Mouse (Mus musculus): ENCODE measurements at regions not wholly inside any gene's neighbourhood (a gene's known extent, or its start where the extent isn't known, plus 50 kb on each side); places are given as distances from the start of the nearest gene placed in this dataset.
A peak's percentile ranks its signal among the peaks of the same experiment; 100 is the strongest.

DNA sequence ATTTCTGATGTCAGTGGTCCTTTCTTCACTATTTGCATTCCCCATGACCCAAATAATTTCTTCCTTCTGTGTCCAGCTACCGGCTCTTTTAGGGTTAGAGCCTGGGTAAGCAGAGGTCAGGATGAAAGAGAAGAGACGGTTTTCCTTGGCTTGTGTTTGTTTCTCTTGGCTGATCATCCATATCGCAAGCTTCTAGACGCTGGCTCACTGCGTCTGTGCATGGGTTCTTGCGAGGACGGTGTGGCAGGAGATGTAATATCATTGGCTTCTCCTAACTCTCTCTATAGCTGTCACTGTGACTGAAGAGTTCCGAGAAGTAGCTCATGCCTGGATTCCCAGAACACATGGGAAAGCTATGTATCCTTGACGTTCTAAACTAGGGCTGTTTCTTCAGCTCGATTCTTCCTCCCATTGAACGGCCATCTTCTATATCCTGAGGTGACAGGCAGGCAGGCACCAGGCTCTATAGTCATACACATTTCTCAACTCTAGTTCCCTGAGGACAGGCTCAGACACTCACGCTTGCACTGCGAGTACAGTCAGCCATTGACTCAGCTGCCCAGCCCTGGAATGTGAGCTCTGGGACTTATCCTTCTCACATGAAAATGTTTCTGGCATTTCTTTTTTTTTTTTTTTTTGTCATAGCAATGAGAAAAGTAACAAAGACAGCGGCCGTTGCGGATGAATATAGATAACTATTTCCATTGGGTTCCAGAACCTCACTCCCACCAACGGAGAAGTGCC, 85.0 kb downstream of the Bach1 start:
- Histone ChIP-seq H3K9ac (no peak overlapping the region), H3K36me3 (no peaks in the 10 kb centered on the region), H3K27me3 (no peaks in the 10 kb centered on the region), H3K4me3 (no peak overlapping the region), H3K4me2 (replicated peaks) (no peak overlapping the region), H3K27ac (no peak overlapping the region), H3K4me1 (peaks cover 14% of the 10 kb centered on the region; the same call in 1 of the 2 replicates), H3K9me3 (no peaks in the 10 kb centered on the region; the same call in 1 of the 2 replicates)
- WGBS: 57% methylated on average over 17 of the region's 17 CpGs
- ATAC-seq (ENCODE audit: low FRiP score, low read depth): no peak

DNA sequence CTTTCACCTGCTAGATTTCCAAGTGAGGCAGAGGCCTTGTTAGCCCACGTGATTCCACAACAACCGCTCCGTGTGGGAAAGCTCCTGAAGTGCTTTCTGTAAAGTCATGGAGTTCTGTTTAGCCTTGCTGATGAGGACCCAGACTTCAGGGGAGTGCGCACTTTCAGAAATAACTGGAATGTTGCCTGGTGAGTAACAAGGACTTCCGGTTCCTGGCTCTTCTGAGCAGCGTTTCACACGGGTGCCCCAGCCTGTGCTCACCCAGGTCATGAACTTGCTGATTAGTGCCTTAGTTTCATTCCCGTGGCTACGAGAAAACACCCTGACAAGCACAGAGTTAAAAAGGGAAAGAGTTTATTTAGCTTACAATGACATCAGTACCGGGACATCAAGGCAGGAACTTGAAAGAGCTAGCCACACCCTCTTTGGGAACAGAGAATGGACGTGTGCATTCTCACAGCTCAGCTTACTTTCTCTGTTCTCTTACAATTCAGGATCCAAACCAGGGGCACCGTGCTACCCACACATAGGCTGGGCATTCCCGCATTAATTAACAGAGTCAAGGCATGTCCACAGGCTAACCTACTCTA, 85.8 kb downstream of the Bach1 start:
- H3K9ac ChIP-seq: no peak overlapping the region
- WGBS: 63% methylated on average over 13 of the region's 13 CpGs

DNA sequence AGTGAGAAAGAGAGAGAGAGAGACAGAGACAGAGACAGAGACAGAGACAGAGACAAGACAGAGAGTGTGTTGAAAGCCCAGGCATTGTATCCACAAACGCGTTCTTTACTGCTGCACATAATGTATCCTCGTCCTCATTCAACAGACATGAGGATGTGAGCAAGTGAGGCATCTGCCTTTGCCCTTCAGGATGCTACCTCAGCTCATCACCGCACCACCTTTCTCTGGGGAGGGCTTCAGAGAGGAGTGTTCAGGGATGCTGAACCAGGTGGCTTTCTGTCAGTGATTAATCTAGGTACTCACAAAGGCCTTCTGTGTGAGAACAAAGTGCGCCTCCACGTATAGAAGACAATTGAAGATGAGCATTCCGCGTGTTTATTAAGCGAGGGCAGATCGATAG, 90.8 kb downstream of the Bach1 start:
- no peak overlapping the region for H3K4me3 ChIP-seq
- no peaks in the 10 kb centered on the region; the same call in 1 of the 2 replicates for H3K9me3 ChIP-seq
- H3K27ac ChIP-seq: no peak overlapping the region
- H3K4me1 ChIP-seq: no peaks in the 10 kb centered on the region
- H3K4me2 ChIP-seq (replicated peaks): no peak overlapping the region
- no peaks in the 10 kb centered on the region for H3K27me3 ChIP-seq
- ATAC-seq (ENCODE audit: low FRiP score, low read depth): no peak
- no peak overlapping the region for H3K9ac ChIP-seq
- WGBS: 70% methylated on average over 10 of the region's 10 CpGs
- no peaks in the 10 kb centered on the region for H3K36me3 ChIP-seq

More for the DNA sequence above, 85.8 kb downstream of the Bach1 start:
- no peak overlapping the region for H3K4me3 ChIP-seq
- H3K27me3 ChIP-seq: no peaks in the 10 kb centered on the region
- peaks cover 14% of the 10 kb centered on the region; the same call in 1 of the 2 replicates for H3K4me1 ChIP-seq
- ATAC-seq (ENCODE audit: low FRiP score, low read depth): peak; percentile 19; the same call in 1 of the 2 replicates
- H3K4me2 ChIP-seq (replicated peaks): no peak overlapping the region
- H3K27ac ChIP-seq: no peak overlapping the region
- no peaks in the 10 kb centered on the region; the same call in 1 of the 2 replicates for H3K9me3 ChIP-seq
- no peaks in the 10 kb centered on the region for H3K36me3 ChIP-seq

DNA sequence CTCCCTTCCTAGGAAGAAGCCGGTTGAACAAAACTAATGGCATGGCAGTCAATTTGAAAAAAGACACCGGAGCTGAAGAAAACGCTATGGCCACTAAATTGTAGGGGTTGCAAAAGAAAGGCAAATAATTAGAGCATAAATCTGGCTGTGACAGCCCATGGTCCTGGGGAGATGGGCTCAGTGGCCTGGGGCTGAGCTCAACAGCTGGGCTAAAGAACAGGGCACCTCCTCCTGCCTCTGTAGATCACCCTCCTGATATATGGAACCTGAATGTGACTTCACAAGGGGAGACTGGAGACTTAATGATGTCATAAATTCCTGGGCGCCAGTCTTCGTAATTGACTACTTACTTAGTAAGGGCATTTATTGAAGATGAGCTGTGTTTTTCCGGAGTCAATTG, 91.2 kb downstream of the Bach1 start:
- no peak overlapping the region for H3K27ac ChIP-seq
- no peaks in the 10 kb centered on the region for H3K27me3 ChIP-seq
- no peak overlapping the region for H3K4me2 ChIP-seq (replicated peaks)
- no peaks in the 10 kb centered on the region; the same call in 1 of the 2 replicates for H3K9me3 ChIP-seq
- H3K9ac ChIP-seq: no peak overlapping the region
- no peak for ATAC-seq (ENCODE audit: low FRiP score, low read depth)
- 15% methylated on average over 6 of the region's 6 CpGs for WGBS
- H3K4me3 ChIP-seq: no peak overlapping the region
- H3K4me1 ChIP-seq: no peaks in the 10 kb centered on the region
- no peaks in the 10 kb centered on the region for H3K36me3 ChIP-seq

DNA sequence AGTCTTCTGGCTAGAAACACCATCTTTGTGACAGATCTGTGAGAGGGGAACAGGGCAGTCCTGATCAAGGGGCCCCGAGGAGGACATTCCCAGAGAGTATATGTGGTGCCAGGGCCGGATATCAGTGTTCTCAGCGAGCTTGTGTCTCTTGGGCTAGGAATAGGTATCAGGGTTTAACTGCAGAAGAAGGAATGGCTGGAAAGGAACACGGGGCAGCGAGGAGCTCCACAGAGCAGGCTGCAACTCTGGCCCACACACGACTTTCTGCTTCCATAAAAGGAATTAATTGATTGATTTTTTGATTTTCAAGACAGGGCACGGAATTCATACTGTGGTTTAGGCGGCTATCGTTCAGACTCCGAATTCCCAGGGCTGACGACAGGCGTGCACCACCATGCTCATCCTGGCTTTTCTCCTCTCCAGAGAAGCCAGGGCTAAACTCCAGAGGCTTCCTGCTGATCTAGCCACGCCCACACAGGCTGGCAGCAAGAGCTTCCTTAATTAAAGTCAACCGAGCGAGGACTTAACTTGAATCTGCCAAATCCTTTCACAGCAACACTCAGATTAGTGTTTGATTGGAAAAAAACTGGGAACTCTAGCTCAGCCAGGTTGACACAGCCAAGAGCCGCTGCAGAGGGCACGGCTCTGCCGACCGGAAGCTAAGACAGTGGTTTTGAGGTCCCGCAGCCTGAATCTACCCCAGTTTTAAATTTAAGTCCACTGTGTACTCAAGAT, 97.9 kb downstream of the Bach1 start:
- no peak for ATAC-seq (ENCODE audit: low FRiP score, low read depth)
- Histone ChIP-seq H3K36me3 (no peaks in the 10 kb centered on the region), H3K4me1 (peaks cover 7% of the 10 kb centered on the region; the same call in 1 of the 2 replicates), H3K9ac (peak overlapping the region; percentile 51; the same call in 1 of the 2 replicates), H3K4me2 (replicated peaks) (peak overlapping the region; percentile 69), H3K9me3 (no peaks in the 10 kb centered on the region), H3K27me3 (0 out of 2 replicates have a peak, but pooled peaks cover 9% of the 10 kb centered on the region), H3K27ac (no peak overlapping the region), H3K4me3 (peak overlapping the region; percentile 39)
- 9% methylated on average over 20 of the region's 20 CpGs for WGBS

DNA sequence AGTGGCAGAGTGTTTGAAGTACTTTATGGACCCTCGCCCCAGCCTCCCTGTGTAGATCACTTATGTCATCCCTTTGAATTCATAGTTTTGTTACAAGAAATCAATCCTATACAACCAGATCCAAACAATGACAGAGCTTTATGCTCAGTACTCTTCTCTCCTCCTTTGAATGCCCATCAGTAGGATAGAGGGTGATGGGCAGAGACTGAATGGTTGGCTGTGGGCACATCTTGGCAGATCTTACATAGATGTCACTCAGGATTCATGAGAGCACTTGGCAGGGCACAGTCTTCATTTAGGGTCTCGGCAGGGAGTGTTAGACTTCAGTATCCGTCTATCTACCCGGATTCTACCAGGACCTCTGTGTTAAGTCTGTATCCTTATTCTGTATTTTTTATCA, 103.6 kb downstream of the Bach1 start:
- Histone ChIP-seq H3K4me2 (replicated peaks) (no peak overlapping the region), H3K9me3 (no peaks in the 10 kb centered on the region), H3K4me3 (no peak overlapping the region), H3K4me1 (no peaks in the 10 kb centered on the region), H3K36me3 (no peaks in the 10 kb centered on the region), H3K9ac (no peak overlapping the region), H3K27ac (no peak overlapping the region), H3K27me3 (0 out of 2 replicates have a peak, but pooled peaks cover 3% of the 10 kb centered on the region)
- no peak for ATAC-seq (ENCODE audit: low FRiP score, low read depth)
- WGBS: 92% methylated on average over 4 of the region's 4 CpGs

DNA sequence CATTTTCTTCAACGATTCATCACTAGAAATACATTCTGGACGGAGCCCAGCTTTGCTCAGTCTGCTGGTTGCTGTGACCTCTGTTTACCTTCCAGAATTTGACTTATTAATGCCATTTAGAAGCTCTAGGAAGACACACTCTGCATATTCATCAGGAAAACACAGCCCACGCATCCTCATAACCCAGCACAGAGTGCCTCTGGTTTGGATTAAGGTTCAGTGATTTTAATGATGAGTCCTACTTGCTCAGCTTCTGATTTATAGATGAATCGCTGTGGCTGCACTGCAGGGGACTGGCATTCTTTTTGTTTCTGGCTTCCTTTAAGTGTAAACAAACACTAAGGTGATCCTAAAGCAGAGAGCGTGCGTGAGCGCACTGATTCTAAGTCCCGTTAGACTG, 118.8 kb downstream of the Bach1 start:
- ATAC-seq (ENCODE audit: low FRiP score, low read depth): no peak
- Histone ChIP-seq H3K4me2 (replicated peaks) (no peak overlapping the region), H3K4me3 (no peak overlapping the region), H3K9ac (no peak overlapping the region), H3K9me3 (peaks cover 3% of the 10 kb centered on the region; the same call in 1 of the 2 replicates), H3K36me3 (no peaks in the 10 kb centered on the region), H3K27me3 (no peaks in the 10 kb centered on the region), H3K4me1 (no peaks in the 10 kb centered on the region), H3K27ac (no peak overlapping the region)
- WGBS: 49% methylated on average over 8 of the region's 8 CpGs

DNA sequence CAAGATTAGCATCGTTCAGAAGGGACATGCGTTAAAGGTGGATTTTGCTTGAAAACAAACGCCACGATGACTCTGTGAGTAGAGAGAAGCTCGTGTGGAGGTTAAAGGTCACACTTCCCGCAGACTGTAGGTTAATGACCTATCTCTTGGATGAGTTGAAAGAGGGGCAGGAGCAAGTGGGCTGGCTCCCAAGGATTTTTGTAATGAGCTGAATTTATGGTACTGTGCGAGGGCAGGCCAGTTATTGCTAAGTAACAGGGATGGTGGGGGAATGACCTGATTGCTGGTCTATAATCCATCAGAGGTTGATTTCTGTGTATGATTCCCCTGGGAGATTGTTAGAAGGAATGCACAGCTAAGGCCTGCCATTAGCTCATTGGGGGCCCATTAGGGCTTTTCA, 135.6 kb downstream of the Bach1 start:
- ATAC-seq (ENCODE audit: low FRiP score, low read depth): no peak
- 36% methylated on average over 7 of the region's 7 CpGs for WGBS

DNA sequence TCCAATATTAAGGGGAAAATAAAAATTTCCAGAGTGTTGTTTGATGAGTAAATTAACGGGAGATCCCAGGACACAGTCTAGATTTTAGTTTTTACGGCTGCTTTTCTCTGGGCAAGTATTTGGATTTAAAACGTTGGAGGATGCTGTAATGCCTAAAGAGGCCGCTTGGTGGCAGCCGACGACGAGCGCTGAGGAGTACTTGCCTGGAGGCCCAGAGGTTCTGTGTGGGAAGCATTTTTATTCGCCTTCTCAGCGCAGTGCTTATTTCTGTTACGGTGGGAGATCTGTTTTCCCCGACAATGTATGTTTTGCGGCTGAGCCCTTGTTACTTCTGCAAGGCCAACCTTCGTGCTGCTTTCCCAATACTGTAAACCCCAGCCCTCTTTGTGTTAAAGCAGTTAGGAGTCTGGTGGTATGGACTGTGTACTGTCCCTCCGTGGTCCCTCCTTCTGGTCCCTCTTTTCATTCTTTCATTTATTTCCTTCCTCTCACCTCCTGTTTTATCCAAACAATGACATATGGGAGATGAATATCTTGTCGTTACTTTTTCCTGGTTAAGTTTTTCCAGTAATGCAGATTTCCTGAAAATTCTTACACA, 142.3 kb downstream of the Bach1 start:
- no peaks in the 10 kb centered on the region for H3K9me3 ChIP-seq

More for the DNA sequence above, 135.6 kb downstream of the Bach1 start:
- Histone ChIP-seq H3K27me3 (no peaks in the 10 kb centered on the region), H3K9ac (no peak overlapping the region), H3K4me1 (peaks cover 7% of the 10 kb centered on the region), H3K27ac (no peak overlapping the region), H3K4me2 (replicated peaks) (no peak overlapping the region), H3K36me3 (no peaks in the 10 kb centered on the region), H3K9me3 (no peaks in the 10 kb centered on the region), H3K4me3 (no peak overlapping the region)

More for the DNA sequence above, 142.3 kb downstream of the Bach1 start:
- WGBS: 9% methylated on average over 16 of the region's 16 CpGs
- Histone ChIP-seq H3K9ac (no peak overlapping the region), H3K27ac (no peak overlapping the region), H3K4me1 (no peaks in the 10 kb centered on the region), H3K27me3 (peaks cover 7% of the 10 kb centered on the region; the same call in 1 of the 2 replicates), H3K4me2 (replicated peaks) (peak overlapping the region; percentile 43), H3K36me3 (no peaks in the 10 kb centered on the region), H3K4me3 (no peak overlapping the region)
- ATAC-seq (ENCODE audit: low FRiP score, low read depth): peak; percentile 76; the same call in 1 of the 2 replicates

Data from limb, embryonic 13.5 days (tissue).